Mouse (Mus musculus) intestine, postnatal 0 days (tissue): ENCODE results near the gene Thumpd3. TPM values are rescaled to one million over a fixed set of nuclear protein-coding genes. Genes with fewer than 3 reads are reported as not detected.
A peak's percentile ranks its signal among the peaks of the same experiment; 100 is the strongest.

Source experiments
- ATAC-seq: fragments of 200-750 bp; cut with Nextera tagmentation; 2 replicates; pipeline ENCODE4 v1.8.0; 2017; ENCODE audit warnings: mild to moderate bottlenecking, moderate TSS enrichment, moderate library complexity
- H3K27ac ChIP-seq: fragments of 300-500 bp; sonication (generic); 2 replicates; pipeline ENCODE4 v1.5.1; 2014; ENCODE audit warnings: mild to moderate bottlenecking, low read depth, low read length, moderate library complexity
- H3K27me3 ChIP-seq: fragments of 300-500 bp; sonication (generic); replicated peaks from 2 replicates; pipeline ENCODE4 v1.6.1; 2014; ENCODE audit warnings: low read length, mixed read lengths; ENCODE audit not compliant: control insufficient read depth, insufficient read depth
- H3K36me3 ChIP-seq: fragments of 300-500 bp; sonication (generic); 2 replicates; pipeline ENCODE4 v1.6.1; 2014; ENCODE audit warnings: mild to moderate bottlenecking, moderate library complexity; ENCODE audit not compliant: control insufficient read depth, insufficient read depth
- H3K4me1 ChIP-seq: fragments of 300-500 bp; sonication (generic); replicated peaks from 2 replicates; pipeline ENCODE4 v1.6.1; 2014; ENCODE audit warnings: antibody characterized with exemption, low read length, mixed read lengths; ENCODE audit not compliant: control insufficient read depth, insufficient read depth
- H3K4me2 ChIP-seq: fragments of 300-500 bp; sonication (generic); replicated peaks from 2 replicates; pipeline ENCODE4 v1.6.1; 2014; ENCODE audit warnings: low read depth, mild to moderate bottlenecking, moderate library complexity
- H3K4me3 ChIP-seq: fragments of 300-500 bp; sonication (generic); 2 replicates; pipeline ENCODE4 v1.5.1; 2014; ENCODE audit warnings: low read depth, low read length
- H3K9ac ChIP-seq: fragments of 300-500 bp; sonication (generic); 2 replicates; pipeline ENCODE4 v1.6.1; 2014; ENCODE audit warnings: mild to moderate bottlenecking, low read depth, low read length
- H3K9me3 ChIP-seq: fragments of 300-500 bp; sonication (generic); 2 replicates; pipeline ENCODE4 v1.6.1; 2016; ENCODE audit warnings: mixed run types; ENCODE audit not compliant: control insufficient read depth
- CTCF ChIP-seq: sonication (generic); IDR thresholded peaks from 2 replicates; pipeline ENCODE4 v1.5.1; 2016; ENCODE audit warnings: low read depth, mild to moderate bottlenecking, control low read depth, antibody characterized with exemption, moderate library complexity
- WGBS: fragments of 180-500 bp; shearing (Covaris S2); extraction: QIAGEN DNeasy Blood & Tissue Kit; methylation state at CpG from one replicate; pipeline ENCODE4 v1.1.7; 2014; 5-methylcytosine and 5-hydroxymethylcytosine counted together
- polyA plus RNA-seq: library from polyadenylated mRNA; unstranded; fragments of >200 nt; fragmentation: Nextera tagmentation; extraction: Ambion mirVana; gene quantifications from 2 replicates; pipeline ENCODE4 v1.2.1, GENCODE M21; 2015

Gene Thumpd3
- 36.0 and 36.6 TPM in 2 replicates for polyA plus RNA-seq

GRCm38 (mm10) chr6:113046041-113046975, at the start of gene Thumpd3:
TSS of gene Thumpd3 (plus strand) at chr6:113046225.
- Histone ChIP-seq H3K36me3 (peaks cover 5% of the 10 kb centered on the region; the same call in 1 of the 2 replicates), H3K4me3 (peak within 1 kb of the TSS; percentile 62), H3K9ac (peak within 1 kb of the TSS; percentile 73), H3K27ac (peak within 1 kb of the TSS; percentile 98), H3K27me3 (no peaks in the 10 kb centered on the region), H3K4me2 (peak within 1 kb of the TSS; percentile 79), H3K9me3 (no peaks in the 10 kb centered on the region), H3K4me1 (0 out of 2 replicates have a peak, but pooled peaks cover 4% of the 10 kb centered on the region)
- under 1% methylated on average over 59 of the region's 59 CpGs for WGBS
- peak; percentile 38; the same call in 1 of the 2 replicates for TF ChIP-seq CTCF
- peak; percentile 99 for ATAC-seq

- no peak overlapping the region for H3K4me3 ChIP-seq
- TF ChIP-seq CTCF: no peak
- no peaks in the 10 kb centered on the region for H3K27me3 ChIP-seq
- no peaks in the 10 kb centered on the region; the same call in 1 of the 2 replicates for H3K4me1 ChIP-seq
- 28% methylated on average over 2 of the region's 2 CpGs for WGBS
- ATAC-seq: no peak
- H3K9ac ChIP-seq: no peak overlapping the region
- H3K36me3 ChIP-seq: no peaks in the 10 kb centered on the region
- no peak overlapping the region for H3K4me2 ChIP-seq
- H3K27ac ChIP-seq: no peak overlapping the region
- H3K9me3 ChIP-seq: no peaks in the 10 kb centered on the region
These were observed 46.8 kb upstream of the Thumpd3 start for GRCm38 (mm10) chr6:112999199-112999598.

- 32% methylated on average over 11 of the region's 11 CpGs for WGBS
- ATAC-seq: peak; percentile 68
- Histone ChIP-seq H3K9ac (no peak overlapping the region), H3K27me3 (no peaks in the 10 kb centered on the region), H3K4me2 (no peak overlapping the region; the same call in 1 of the 2 replicates), H3K36me3 (no peaks in the 10 kb centered on the region), H3K9me3 (no peaks in the 10 kb centered on the region), H3K27ac (no peak overlapping the region), H3K4me1 (no peaks in the 10 kb centered on the region; the same call in 1 of the 2 replicates), H3K4me3 (no peak overlapping the region)
- TF ChIP-seq CTCF: peak; percentile 94
These were observed 45.2 kb upstream of the Thumpd3 start for GRCm38 (mm10) chr6:113000666-113001287.

GRCm38 (mm10) chr6:113001719-113002118, 44.3 kb upstream of the Thumpd3 start:
- WGBS: 75% methylated on average over 12 of the region's 12 CpGs
- no peaks in the 10 kb centered on the region; the same call in 1 of the 2 replicates for H3K4me1 ChIP-seq
- TF ChIP-seq CTCF: no peak
- H3K9me3 ChIP-seq: no peaks in the 10 kb centered on the region
- no peak overlapping the region for H3K4me3 ChIP-seq
- no peak overlapping the region for H3K4me2 ChIP-seq
- no peak overlapping the region for H3K9ac ChIP-seq
- no peak for ATAC-seq
- no peak overlapping the region for H3K27ac ChIP-seq
- H3K27me3 ChIP-seq: no peaks in the 10 kb centered on the region
- H3K36me3 ChIP-seq: no peaks in the 10 kb centered on the region

- no peaks in the 10 kb centered on the region for H3K27me3 ChIP-seq
- ATAC-seq: peak; percentile 61
- H3K4me1 ChIP-seq: no peaks in the 10 kb centered on the region; the same call in 1 of the 2 replicates
- H3K9ac ChIP-seq: no peak overlapping the region
- H3K4me3 ChIP-seq: no peak overlapping the region
- no peak overlapping the region for H3K27ac ChIP-seq
- no peaks in the 10 kb centered on the region for H3K9me3 ChIP-seq
- no peaks in the 10 kb centered on the region for H3K36me3 ChIP-seq
- no peak for TF ChIP-seq CTCF
- WGBS: 52% methylated on average over 10 of the region's 10 CpGs
- H3K4me2 ChIP-seq: no peak overlapping the region
These were observed 42.5 kb upstream of the Thumpd3 start for GRCm38 (mm10) chr6:113003313-113004111.
